Mouse (Mus musculus) adrenal gland, adult 2 months (tissue): ENCODE data around the gene Nxf2. TPM values are rescaled to one million over a fixed set of nuclear protein-coding genes. Genes with fewer than 3 reads are reported as not detected.
"Not testable (repeated sequence)": the region's sequence is repeated elsewhere in the genome, so short reads cannot be mapped to it uniquely, and the experiment has no call there.

Source experiments
- DNase-seq: peaks from one replicate; pipeline ENCODE4 v3.0.0; 2021
- long read RNA-seq: library from polyadenylated mRNA; stranded (forward); transcript quantifications from one replicate; pipeline ENCODE4 v2.0.0, GENCODE M21; 2021
- polyA plus RNA-seq: library from polyadenylated mRNA; depleted of rRNA; stranded (reverse); fragments of >200 nt; gene quantifications from 2 replicates; pipeline ENCODE4 v1.2.3, GENCODE M21; 2012; rRNA removed
- total RNA-seq, 2 experiments: library from RNA; stranded (reverse); gene quantifications; 2 replicates each; pipeline ENCODE4 v1.2.3; 2021

The Nxf2 gene
- total RNA-seq (not detected), polyA plus RNA-seq (not detected in 2 replicates)
- long read RNA-seq: 0 reads

DNA sequence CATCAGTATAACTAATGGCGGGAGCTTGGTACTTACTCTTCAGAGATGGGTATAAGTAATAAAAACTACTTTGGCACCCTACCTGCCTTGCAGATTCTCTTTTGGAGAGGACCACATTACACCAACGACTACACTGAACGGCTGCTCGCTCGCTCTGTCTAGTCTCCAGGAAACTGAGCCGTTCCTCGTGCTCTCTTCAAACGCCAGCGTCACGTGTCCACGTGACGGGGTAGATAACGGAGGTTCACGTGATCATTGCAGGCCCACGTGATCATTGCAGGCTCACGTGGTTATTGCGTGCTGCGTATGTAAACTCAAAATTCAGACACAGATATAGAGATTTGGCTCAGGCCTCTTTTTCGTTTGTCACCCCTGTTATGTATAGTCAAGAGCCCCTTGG, at the start of gene Nxf2:
Gene Nxf2, minus strand, starts transcription at position 209 of the 400 bp plus-strand sequence.
- no peak for DNase-seq

DNA sequence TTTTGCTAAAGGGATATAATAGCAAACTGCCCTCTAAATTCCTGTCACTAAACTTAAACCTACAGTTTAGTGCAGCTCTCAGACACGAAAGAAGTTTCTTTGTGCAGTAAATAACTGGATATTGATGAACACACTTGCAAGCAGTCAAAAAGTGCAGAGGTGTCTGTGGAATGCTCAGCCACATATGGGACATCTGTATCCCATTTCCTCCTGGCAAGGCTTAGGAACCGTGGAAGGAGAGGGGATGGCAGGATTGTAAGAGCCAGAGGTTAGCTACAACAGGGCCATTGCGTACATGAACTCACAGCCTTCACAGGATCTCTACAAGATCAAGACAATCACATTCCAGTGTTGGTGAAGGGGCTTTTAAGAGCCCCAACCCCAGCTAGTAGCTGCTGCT, 46.8 kb upstream of the Nxf2 start:
- no peak for DNase-seq

DNA sequence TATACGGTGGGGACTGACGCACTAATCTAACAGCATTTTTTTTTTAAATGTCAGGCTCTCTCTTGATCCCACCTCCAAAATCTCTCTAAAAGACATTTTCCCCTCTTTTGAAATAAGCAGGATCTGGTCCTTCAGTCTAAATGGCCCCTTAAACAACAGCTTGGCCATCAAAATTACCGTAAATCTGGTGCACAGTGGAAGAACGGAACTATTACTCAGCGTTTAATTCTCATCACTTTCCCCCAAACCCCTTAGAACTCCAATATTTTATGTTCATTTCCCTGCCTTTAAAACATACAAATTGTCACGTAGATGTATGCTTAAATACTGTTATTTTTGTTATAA, 44.9 kb upstream of the Nxf2 start:
- no peak for DNase-seq

DNA sequence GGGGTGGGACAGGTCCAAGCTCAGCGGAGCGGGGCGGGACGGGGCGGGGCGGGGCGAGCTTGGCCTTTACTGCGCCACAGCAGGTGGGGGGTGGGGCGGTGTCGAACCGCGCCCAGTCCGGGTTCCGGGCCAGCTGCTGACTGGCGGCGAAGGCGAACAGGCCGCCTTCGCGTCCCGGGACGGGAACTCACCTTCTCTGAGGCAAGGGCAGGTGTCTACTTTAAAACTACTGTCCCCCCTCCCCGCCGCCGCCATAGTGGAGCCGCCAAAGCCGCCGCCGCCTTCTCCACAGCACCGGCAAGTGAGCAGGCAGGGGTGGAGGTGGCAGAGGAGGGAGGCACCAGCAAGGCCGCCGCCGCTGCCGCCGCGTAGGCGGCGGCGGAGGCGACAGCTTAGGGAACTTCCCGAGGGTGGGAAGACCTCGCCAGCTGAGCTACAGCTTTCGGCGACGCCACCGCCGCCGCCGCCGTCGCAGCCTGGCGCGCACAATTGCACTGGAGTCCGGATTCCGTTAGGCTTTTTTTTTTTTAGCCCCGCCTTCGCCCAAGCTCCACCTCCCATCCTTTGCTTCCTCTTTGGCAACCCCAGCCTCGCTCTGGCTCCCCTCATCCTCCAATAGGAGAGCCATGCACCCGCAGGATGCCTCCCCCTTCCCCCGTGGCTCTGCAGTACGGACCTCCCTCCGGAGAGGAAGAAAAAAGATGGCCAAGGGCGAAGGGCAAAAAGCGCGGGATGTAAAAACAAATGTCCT, 44.3 kb upstream of the Nxf2 start, which contains the start of gene Zmat1:
Gene Zmat1, minus strand, starts transcription at position 490 of the 751 bp plus-strand sequence.
- peak; percentile 92 for DNase-seq

DNA sequence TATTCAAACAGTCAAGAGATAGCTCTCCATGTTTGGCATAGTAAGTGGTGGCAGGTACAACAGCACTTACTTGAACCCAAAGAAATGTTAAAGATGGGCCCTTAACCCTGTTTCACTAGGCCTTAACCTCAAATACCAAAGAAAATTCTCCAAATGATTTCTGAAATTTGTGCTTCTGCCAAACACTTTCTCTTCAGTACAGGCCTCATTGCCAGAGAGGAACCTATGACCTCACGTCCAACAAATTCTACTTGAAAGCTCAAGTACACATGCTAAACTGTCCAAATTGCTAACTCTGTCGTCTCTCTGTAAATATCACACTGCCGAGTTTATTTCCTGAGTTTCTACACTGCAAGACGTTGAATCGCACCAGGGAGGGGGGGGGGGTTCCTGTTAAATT, 43.5 kb upstream of the Nxf2 start:
- no peak for DNase-seq

DNA sequence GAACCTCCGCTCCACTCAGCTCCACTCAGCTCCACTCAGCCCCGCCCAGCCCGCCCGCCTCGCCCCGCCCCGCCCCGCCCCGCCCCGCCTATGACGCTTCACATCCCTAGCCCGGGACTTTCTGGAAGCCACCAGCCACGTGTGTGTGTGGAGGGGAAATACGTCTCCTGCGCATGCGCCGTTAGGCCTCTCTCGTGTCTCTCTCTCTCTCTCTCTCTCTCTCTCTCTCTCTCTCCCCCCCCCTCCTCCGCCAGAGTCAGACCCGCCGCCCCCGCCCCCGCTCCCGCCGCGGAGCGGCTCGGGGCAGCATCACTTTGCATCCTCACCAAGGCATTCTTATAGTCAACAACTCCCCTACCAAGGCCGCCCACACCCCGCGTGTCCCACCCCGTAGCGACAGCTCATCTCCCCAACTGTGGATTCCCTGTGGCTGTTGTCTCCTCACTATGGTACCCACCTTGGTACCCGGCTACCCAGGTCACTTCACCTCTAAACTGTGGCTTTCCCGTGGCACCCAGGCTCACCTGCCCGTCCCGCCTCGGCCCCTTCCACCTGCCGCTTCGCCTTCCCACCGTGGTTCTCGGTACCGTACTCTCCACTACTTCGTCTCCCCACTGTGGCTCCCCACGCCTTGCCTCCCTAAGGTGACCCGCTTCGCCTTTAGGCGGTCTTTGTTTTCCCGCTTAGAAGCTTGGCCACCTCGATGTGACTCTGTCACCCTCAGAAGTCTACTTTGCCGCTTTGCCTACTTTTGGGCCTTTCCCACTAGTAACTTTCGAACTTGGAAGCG, 1.1 kb downstream of the Nxf2 start:
- peak; percentile 59 for DNase-seq

DNA sequence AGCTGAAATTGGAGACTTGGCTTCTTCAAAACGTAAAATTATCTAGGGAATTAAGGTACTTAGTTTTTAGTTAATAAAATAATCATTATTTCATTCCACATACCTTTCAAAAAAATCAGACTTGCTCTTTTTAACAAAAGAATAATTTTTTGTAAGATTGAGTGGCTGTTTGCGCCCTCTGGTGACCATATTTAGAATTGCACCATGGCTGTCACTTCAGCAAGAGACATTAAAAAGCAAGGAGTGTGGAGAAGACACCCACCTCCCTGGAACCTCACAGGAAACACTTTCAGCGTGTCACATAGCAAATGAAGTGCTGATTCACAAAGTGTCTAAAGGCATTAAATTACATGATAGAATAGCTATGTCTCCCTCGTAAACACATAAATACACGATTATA, 34.2 kb downstream of the Nxf2 start:
- no peak for DNase-seq

DNA sequence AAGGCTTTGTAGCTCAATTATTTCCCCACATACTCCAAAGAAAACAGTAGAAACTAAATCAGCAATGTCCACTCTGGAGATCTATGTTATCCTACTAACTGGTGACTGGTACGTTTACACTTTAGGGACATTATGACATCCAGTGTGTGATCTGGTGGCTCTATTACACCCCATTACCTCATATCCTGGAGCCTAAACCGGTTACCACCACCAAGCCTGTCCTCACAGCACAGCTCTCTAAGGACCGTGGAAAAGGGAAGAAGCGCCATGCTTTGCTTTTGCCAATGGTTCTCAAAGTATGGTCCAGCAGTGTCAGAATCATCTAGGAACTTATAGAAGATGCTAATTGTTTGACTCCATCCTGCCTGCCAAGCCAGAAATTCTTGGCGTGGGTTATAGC, 34.6 kb downstream of the Nxf2 start:
- DNase-seq: no peak

DNA sequence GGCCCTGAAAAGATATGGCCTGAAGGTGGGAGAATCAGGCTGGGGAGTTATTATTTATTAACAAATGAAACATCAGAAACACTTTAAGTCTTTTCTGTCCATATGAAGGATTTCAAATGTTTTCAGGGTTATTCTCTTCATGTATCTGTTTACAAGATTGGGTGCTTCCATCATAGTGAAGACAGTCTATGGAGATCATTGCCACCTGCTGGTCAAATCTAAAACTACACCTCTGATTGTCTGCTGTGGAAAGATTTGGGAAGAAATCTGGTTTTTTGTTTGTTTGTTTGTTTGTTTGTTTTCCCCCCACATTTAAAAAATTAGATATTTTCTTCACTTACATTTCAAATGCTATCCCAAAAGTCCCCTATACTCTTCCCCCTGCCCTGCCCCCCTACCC, 39.5 kb downstream of the Nxf2 start:
- DNase-seq: peak; percentile 6

DNA sequence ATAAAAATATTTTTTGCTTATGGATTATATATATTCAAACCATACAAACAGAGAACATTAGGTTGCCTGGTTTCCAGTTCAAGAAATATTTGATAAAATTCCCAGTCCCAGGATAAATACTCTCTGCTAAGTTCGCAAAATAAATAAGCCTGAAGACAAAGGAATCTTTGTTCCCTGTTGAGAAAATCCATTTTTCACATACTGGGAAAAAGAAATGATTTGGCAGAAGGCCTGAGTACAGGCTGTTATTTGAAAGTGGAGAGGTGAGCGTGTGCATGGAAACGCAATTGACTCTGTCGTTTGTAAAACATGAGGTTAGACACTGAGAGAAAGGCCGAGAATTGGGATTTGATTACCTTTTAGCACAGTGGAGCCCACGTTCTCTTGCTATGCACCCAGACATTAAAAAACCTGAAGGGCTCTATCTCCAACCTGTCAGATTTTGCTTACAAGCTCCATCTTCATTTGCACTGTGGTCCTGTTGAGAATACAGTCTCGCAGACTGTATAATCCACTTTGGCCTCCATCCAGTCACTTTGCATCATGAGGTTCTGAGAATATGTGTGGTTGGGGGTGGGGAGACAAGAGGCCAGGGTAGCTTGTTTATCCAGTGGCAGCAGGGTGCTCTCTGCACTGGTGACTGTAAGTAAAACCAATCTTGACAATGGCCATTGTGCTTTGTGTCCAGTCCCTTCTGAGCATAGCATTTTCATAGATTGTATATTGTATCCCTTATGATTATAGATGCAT, 40.7 kb downstream of the Nxf2 start:
- no peak for DNase-seq

DNA sequence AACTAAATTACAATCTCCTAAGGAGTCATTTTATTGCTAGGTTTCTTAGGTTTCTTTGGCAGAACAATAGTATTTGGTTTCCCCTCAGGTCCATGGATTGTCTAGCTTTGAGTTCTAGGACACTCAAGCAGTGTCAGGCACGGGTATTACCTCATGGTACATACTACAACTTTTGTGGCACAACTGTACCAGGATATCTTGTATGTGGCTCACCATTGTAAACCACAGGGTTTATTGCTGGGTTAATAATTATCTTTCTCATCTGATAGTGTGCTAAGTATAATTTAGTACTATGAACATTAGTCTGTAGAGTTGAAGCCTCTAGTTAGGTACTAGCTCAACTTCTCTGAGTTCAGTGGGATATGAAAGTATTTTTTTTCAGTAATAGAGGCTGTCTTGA, 45.3 kb downstream of the Nxf2 start:
- no peak for DNase-seq

DNA sequence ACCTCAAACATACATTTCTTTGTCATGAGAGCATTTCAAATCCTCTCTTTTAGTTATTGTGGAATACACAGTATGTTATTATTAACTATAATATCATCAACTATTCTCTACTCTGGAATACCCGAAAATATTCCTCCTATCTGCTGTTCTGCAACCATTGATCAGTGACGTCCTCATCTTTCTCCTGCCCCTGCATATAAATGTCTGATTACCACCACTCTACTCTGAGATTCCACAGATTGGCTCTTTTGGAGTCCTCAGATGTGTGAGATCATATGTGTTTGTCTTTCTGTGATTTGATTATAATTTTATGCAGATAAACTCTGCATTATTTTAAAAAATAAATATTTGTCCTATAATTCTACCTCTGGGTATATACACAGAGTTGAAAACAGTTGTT, 48.8 kb downstream of the Nxf2 start:
- no peak for DNase-seq

DNA sequence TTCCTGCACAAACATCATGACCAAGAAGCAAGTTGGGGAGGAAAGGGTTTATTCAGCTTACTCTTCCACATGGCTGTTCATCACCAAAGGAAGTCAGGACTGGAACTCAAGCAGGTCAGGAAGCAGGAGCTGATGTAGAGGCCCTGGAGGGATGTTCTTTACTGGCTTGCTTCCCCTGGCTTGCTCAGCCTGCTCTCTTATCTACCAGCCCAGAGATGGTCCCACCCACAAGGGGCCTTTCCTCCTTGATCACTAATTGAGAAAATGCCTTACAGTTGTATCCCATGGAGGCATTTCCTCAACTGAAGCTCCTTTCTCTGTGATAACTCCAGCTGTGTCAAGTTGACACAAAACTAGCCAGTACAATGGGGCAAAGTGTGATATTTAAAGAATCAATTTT, 49.2 kb downstream of the Nxf2 start:
- not testable (repeated sequence) for DNase-seq

DNA sequence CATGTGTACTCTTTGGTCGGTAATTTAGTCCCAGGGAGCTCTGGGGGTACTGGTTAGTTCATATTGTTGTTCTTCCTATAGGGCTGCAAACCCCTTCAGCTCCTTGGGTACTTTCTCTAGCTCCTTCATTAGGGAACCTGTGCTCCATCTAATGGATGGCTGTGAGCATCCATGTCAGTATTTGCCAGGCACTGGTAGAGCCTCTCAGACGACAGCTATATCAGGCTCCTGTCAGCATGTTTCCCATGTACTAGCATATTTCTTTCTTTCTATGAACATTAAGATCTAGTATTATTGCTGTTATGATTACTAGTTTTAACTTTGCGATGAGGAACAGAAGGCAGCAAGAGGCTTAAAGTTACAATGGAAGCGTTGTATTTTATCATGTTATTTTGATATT, 49.7 kb downstream of the Nxf2 start:
- DNase-seq: no peak

DNA sequence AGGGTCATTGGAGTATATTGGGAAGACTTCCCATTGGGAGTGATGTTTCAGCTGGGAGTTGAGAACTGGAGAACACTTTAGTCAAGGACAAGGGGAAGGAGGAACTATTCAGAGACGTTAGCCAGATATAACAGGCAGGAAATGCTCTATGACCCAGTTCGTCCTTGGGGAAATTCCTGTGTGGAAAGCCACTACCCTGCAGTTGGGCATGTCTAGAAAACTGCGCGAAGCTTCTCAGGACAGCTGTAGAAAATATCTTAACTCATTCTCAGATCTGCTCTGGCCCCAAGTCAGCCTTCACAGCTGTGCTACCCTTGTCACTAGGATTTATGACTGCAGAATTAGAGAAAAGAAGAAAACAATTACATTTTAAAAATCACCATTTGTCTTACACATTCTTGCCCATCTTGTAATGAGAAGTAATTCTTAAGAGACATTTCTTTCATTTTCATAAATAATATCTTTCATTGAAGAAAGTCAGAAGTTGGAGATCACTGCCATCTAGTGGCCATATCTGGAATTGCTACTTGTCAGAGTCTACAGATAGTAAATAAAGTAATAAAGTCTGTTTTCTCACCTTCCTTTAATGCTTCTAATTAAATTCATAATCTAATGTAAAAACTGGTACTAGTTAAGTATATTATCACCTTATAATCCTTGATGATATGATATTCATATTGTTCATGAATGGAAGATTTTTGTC, 51.2 kb downstream of the Nxf2 start:
- DNase-seq: peak; percentile 15

DNA sequence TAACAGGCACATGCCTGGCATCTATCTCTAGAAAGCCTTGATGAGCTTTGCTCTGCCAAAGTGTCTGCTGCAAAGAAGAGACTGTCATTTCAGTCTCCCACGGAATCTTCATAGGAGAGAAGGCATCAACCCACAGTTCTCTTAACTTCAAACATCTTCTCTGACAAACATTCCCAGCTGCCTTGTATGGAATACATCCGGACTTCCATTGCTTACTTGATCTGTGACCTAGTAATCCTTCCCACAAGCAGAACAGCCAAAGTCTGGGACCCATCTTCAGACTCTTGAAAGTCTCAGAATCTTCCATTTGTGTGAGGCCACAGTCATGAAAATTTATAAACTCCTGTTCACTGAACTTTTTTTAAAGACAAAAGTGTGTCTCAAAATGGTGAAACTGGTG, 51.7 kb downstream of the Nxf2 start:
- no peak for DNase-seq

DNA sequence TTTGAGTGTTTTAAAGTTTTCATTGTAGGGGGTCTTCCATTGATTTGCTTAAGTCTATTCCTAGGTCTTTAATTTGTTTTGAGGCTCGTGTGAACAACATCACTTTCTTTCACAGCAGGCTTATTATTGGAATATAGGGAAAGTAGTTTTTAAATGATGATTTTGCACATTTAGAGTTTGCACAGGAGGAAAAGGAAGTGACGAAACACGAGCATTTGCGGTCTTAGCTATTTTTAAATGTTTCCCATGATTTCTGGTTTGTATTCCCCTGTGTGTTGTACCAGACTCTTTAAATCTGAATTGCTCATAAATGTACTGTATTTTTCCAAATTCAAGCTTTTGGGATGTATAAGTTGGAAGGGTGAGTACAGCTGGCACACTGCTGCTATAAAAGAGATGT, 54.2 kb downstream of the Nxf2 start:
- DNase-seq: no peak

Other genes with a start within 250 kb of the Nxf2 start
- 10 to 100 TPM; 18.5 to 21.7 TPM for gene Armcx1, start 246.8 kb downstream of the Nxf2 start, total RNA-seq
- 0.94 and 1.9 TPM in 2 replicates for gene Armcx1, start 246.8 kb downstream of the Nxf2 start, polyA plus RNA-seq
- gene Armcx6, start 213.3 kb downstream of the Nxf2 start, total RNA-seq: 10 to 100 TPM in 1 of 2 experiments, 1 to 10 TPM in 1; 5.9 to 14.7 TPM
- gene Armcx6, start 213.3 kb downstream of the Nxf2 start, polyA plus RNA-seq: 1.2 and 2.0 TPM in 2 replicates
- gene Armcx3, start 208.2 kb downstream of the Nxf2 start, total RNA-seq: 10 to 100 TPM; 36.0 to 44.7 TPM
- 1.6 and 3.1 TPM in 2 replicates for gene Armcx3, start 208.2 kb downstream of the Nxf2 start, polyA plus RNA-seq
- 10 to 100 TPM; 23.9 to 57.8 TPM for gene Armcx2, start 155.5 kb downstream of the Nxf2 start, total RNA-seq
- gene Armcx2, start 155.5 kb downstream of the Nxf2 start, polyA plus RNA-seq: 32.0 and 40.6 TPM in 2 replicates
- gene Zmat1, start 44.5 kb upstream of the Nxf2 start, total RNA-seq: 1 to 10 TPM; 7.8 to 9.8 TPM
- 0.65 and 1.1 TPM in 2 replicates for gene Zmat1, start 44.5 kb upstream of the Nxf2 start, polyA plus RNA-seq
- not detected for gene Gm15023, start 212.9 kb upstream of the Nxf2 start, total RNA-seq
- not detected in 2 replicates for gene Gm15023, start 212.9 kb upstream of the Nxf2 start, polyA plus RNA-seq
- gene Tceal6, start 245.9 kb upstream of the Nxf2 start, total RNA-seq: 1 to 10 TPM; 3.1 to 3.6 TPM
- gene Tceal6, start 245.9 kb upstream of the Nxf2 start, polyA plus RNA-seq: 0.55 and 0.73 TPM in 2 replicates